25 mouse cellular contexts compared by ENCODE assay signal in the genomic region with DNA sequence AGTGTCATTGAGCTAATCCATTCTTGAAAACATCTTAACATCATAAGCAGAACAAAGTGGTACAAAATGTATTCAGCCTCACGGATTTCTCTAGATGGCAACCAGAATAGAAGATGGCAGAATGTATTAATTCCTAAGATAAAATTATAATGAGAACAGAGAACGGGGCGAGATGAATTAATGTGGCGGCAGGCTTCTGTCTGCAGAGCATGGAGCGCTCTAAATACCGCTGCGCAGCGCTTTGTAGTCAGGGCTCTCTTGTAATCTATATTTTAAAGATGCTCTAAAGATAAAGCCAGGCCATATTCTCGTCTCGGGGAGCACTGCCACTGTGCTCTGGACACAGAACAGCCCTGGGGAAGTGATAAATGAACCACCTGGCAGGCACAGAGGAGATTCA.
DNase-seq lines count a peak whose midpoint lies in the region; ATAC-seq and TF ChIP-seq lines count a peak whose summit lies in the region.
"Had no signal": no experiment of that assay in that cellular context is flagged by ENCODE, and none has a peak within 500 bp of the region (broad histone marks: within the 10 kb centered on the region; RNA-seq: fewer than 3 reads in every experiment).

No protein-coding gene starts in this region.

- no peak for DNase-seq in hindbrain, embryonic 10.5 days (ENCODE audit: low spot score)
- DNase-seq in midbrain, embryonic 10.5 days (ENCODE audit: low spot score), result no peak
- DNase-seq in forebrain, postnatal 0 days, result peak; percentile 46
- DNase-seq: adrenal gland, adult 2 months; cerebellum, adult 2 months; cerebellum, postnatal 25 days; embryo, embryonic 11 days; gastrocnemius, postnatal 36 days; heart, adult 2 months; kidney, adult 18-20 months; liver, postnatal 0 days; spleen, adult 18-20 months; thymus, postnatal 25 days had no signal

- no peak overlapping the region for H3K4me3 ChIP-seq in hindbrain, embryonic 13.5 days
- no peak overlapping the region for H3K4me3 ChIP-seq in hindbrain, embryonic 10.5 days
- 0 out of 2 replicates have a peak overlapping the region, but pooled peaks have one; percentile 0 for H3K4me3 ChIP-seq in midbrain, embryonic 13.5 days (replicated peaks)
- no peak overlapping the region for H3K4me3 ChIP-seq in midbrain, embryonic 10.5 days
- no peak overlapping the region for H3K4me3 ChIP-seq in forebrain, postnatal 0 days (ENCODE audit: low read depth, low read length)
- H3K4me3 ChIP-seq in midbrain, embryonic 15.5 days, result peak overlapping the region; percentile 3; the same call in 1 of the 2 replicates
- no peak overlapping the region for H3K4me3 ChIP-seq in heart, embryonic 11.5 days (ENCODE audit: low read depth, low read length)
- H3K4me3 ChIP-seq: embryonic facial prominence, embryonic 13.5 days; erythroblast, embryonic 14.5 days; heart, adult 2 months; limb, embryonic 12.5 days had no signal

- ATAC-seq in hindbrain, embryonic 13.5 days (ENCODE audit: low FRiP score), result no peak
- peak; percentile 62; the same call in 1 of the 2 replicates for ATAC-seq in midbrain, embryonic 13.5 days
- peak; percentile 81 for ATAC-seq in forebrain, postnatal 0 days
- ATAC-seq in midbrain, embryonic 15.5 days (replicated peaks), result peak; percentile 57
- no peak for ATAC-seq in erythroid progenitor cell, adult 5-6 weeks (replicated peaks; ENCODE audit: low FRiP score, poor library complexity, severe bottlenecking)
- ATAC-seq in heart, embryonic 11.5 days (replicated peaks; ENCODE audit: insufficient number of reproducible peaks, low FRiP score, low TSS enrichment), result no peak
- ATAC-seq: inflammation-experienced regulatory T-cells, adult 6 months; liver, postnatal 0 days; lung, postnatal 0 days had no signal

- peak overlapping the region; percentile 25 for H3K4me2 ChIP-seq in hindbrain, embryonic 13.5 days
- H3K4me2 ChIP-seq in midbrain, embryonic 13.5 days (replicated peaks), result peak overlapping the region; percentile 33
- H3K4me2 ChIP-seq in forebrain, postnatal 0 days (ENCODE audit: low read depth), result no peak overlapping the region
- H3K4me2 ChIP-seq in midbrain, embryonic 15.5 days, result peak overlapping the region; percentile 36
- H3K4me2 ChIP-seq in heart, embryonic 11.5 days, result no peak overlapping the region
- H3K4me2 ChIP-seq: embryonic facial prominence, embryonic 13.5 days; limb, embryonic 12.5 days; liver, embryonic 11.5 days had no signal

- 67% methylated on average over 10 of the region's 10 CpGs for WGBS in hindbrain, embryonic 13.5 days
- WGBS in hindbrain, embryonic 10.5 days, result 86% methylated on average over 10 of the region's 10 CpGs
- 34% methylated on average over 10 of the region's 10 CpGs for WGBS in midbrain, embryonic 13.5 days
- WGBS in midbrain, embryonic 10.5 days, result 85% methylated on average over 10 of the region's 10 CpGs
- 52% methylated on average over 10 of the region's 10 CpGs for WGBS in forebrain, postnatal 0 days
- 16% methylated on average over 10 of the region's 10 CpGs for WGBS in midbrain, embryonic 15.5 days
- 74% methylated on average over 10 of the region's 10 CpGs for WGBS in heart, embryonic 11.5 days (ENCODE audit: insufficient replicate concordance)

- H3K36me3 ChIP-seq in hindbrain, embryonic 13.5 days, result no peaks in the 10 kb centered on the region
- no peaks in the 10 kb centered on the region for H3K36me3 ChIP-seq in hindbrain, embryonic 10.5 days
- H3K36me3 ChIP-seq in midbrain, embryonic 13.5 days, result no peaks in the 10 kb centered on the region
- no peaks in the 10 kb centered on the region for H3K36me3 ChIP-seq in midbrain, embryonic 10.5 days
- no peaks in the 10 kb centered on the region for H3K36me3 ChIP-seq in forebrain, postnatal 0 days (ENCODE audit: insufficient read depth)
- H3K36me3 ChIP-seq in midbrain, embryonic 15.5 days (replicated peaks), result no peaks in the 10 kb centered on the region
- no peaks in the 10 kb centered on the region for H3K36me3 ChIP-seq in heart, embryonic 11.5 days (ENCODE audit: control insufficient read depth, insufficient read depth, low read length)
- H3K36me3 ChIP-seq: embryonic facial prominence, embryonic 13.5 days; limb, embryonic 12.5 days had no signal

- 0 out of 2 replicates have a peak overlapping the region, but pooled peaks have one; percentile 35 for H3K9ac ChIP-seq in hindbrain, embryonic 13.5 days
- no peak overlapping the region for H3K9ac ChIP-seq in midbrain, embryonic 13.5 days (replicated peaks)
- H3K9ac ChIP-seq in forebrain, postnatal 0 days, result no peak overlapping the region
- H3K9ac ChIP-seq in midbrain, embryonic 15.5 days, result no peak overlapping the region
- no peak overlapping the region for H3K9ac ChIP-seq in heart, embryonic 11.5 days (ENCODE audit: low read depth, low read length)
- H3K9ac ChIP-seq: embryonic facial prominence, embryonic 13.5 days; limb, embryonic 12.5 days; liver, postnatal 0 days had no signal

- peak overlapping the region; percentile 52 for H3K27ac ChIP-seq in hindbrain, embryonic 13.5 days
- no peak overlapping the region for H3K27ac ChIP-seq in hindbrain, embryonic 10.5 days
- peak overlapping the region; percentile 54 for H3K27ac ChIP-seq in midbrain, embryonic 13.5 days
- H3K27ac ChIP-seq in midbrain, embryonic 10.5 days (replicated peaks), result no peak overlapping the region
- H3K27ac ChIP-seq in forebrain, postnatal 0 days (ENCODE audit: low read depth, low read length), result peak overlapping the region; percentile 62
- H3K27ac ChIP-seq in midbrain, embryonic 15.5 days, result peak overlapping the region; percentile 43; the same call in 1 of the 2 replicates
- H3K27ac ChIP-seq in heart, embryonic 11.5 days (ENCODE audit: low read depth, low read length), result no peak overlapping the region
- H3K27ac ChIP-seq: embryonic facial prominence, embryonic 13.5 days; heart, adult 2 months; kidney, postnatal 0 days; limb, embryonic 12.5 days had no signal

- peaks cover 13% of the 10 kb centered on the region for H3K4me1 ChIP-seq in hindbrain, embryonic 13.5 days (replicated peaks)
- no peaks in the 10 kb centered on the region for H3K4me1 ChIP-seq in hindbrain, embryonic 10.5 days (replicated peaks)
- peaks cover 24% of the 10 kb centered on the region for H3K4me1 ChIP-seq in midbrain, embryonic 13.5 days (replicated peaks)
- peaks cover 4% of the 10 kb centered on the region; the same call in 1 of the 2 replicates for H3K4me1 ChIP-seq in midbrain, embryonic 10.5 days
- H3K4me1 ChIP-seq in forebrain, postnatal 0 days (ENCODE audit: insufficient read depth), result peaks cover 4% of the 10 kb centered on the region; the same call in 1 of the 2 replicates
- H3K4me1 ChIP-seq in midbrain, embryonic 15.5 days, result peaks cover 26% of the 10 kb centered on the region
- H3K4me1 ChIP-seq in heart, embryonic 11.5 days (ENCODE audit: control insufficient read depth, insufficient read depth, low read length), result no peaks in the 10 kb centered on the region
- H3K4me1 ChIP-seq: limb, embryonic 12.5 days had no signal

- H3K9me3 ChIP-seq in hindbrain, embryonic 13.5 days, result no peaks in the 10 kb centered on the region
- H3K9me3 ChIP-seq in hindbrain, embryonic 10.5 days, result no peaks in the 10 kb centered on the region
- H3K9me3 ChIP-seq in midbrain, embryonic 13.5 days, result no peaks in the 10 kb centered on the region
- 0 out of 2 replicates have a peak, but pooled peaks cover 3% of the 10 kb centered on the region for H3K9me3 ChIP-seq in midbrain, embryonic 10.5 days (replicated peaks)
- no peaks in the 10 kb centered on the region for H3K9me3 ChIP-seq in forebrain, postnatal 0 days (ENCODE audit: low read length)
- no peaks in the 10 kb centered on the region for H3K9me3 ChIP-seq in midbrain, embryonic 15.5 days
- H3K9me3 ChIP-seq in heart, embryonic 11.5 days (replicated peaks; ENCODE audit: control insufficient read depth, low read length), result no peaks in the 10 kb centered on the region

- H3K27me3 ChIP-seq in hindbrain, embryonic 13.5 days, result no peaks in the 10 kb centered on the region
- H3K27me3 ChIP-seq in hindbrain, embryonic 10.5 days (ENCODE audit: insufficient read depth, poor library complexity, severe bottlenecking), result no peaks in the 10 kb centered on the region
- H3K27me3 ChIP-seq in midbrain, embryonic 13.5 days, result no peaks in the 10 kb centered on the region
- H3K27me3 ChIP-seq in midbrain, embryonic 10.5 days (ENCODE audit: low read depth, poor library complexity, severe bottlenecking), result no peaks in the 10 kb centered on the region
- H3K27me3 ChIP-seq in forebrain, postnatal 0 days (ENCODE audit: insufficient read depth, low read length), result no peaks in the 10 kb centered on the region
- H3K27me3 ChIP-seq in midbrain, embryonic 15.5 days (replicated peaks), result no peaks in the 10 kb centered on the region
- H3K27me3 ChIP-seq in heart, embryonic 11.5 days (ENCODE audit: control insufficient read depth, insufficient read depth, low read length), result no peaks in the 10 kb centered on the region
- H3K27me3 ChIP-seq: embryonic facial prominence, embryonic 13.5 days; limb, embryonic 12.5 days had no signal

- TF ChIP-seq CTCF in forebrain, postnatal 0 days (IDR thresholded peaks at IDR 0.05; ENCODE audit: low read depth), result no peak

Comparison
In these comparisons a context has a peak if more than half of its experiments do, and no peak if none do; other contexts are left out.
1. H3K27ac ChIP-seq: peak in hindbrain, embryonic 13.5 days (single experiment), midbrain, embryonic 13.5 days (single experiment), forebrain, postnatal 0 days (single experiment) and midbrain, embryonic 15.5 days (single experiment); none in hindbrain, embryonic 10.5 days (single experiment), midbrain, embryonic 10.5 days (single experiment) and heart, embryonic 11.5 days (single experiment).
2. H3K4me3 ChIP-seq: peak in midbrain, embryonic 13.5 days (single experiment) and midbrain, embryonic 15.5 days (single experiment); none in hindbrain, embryonic 13.5 days (single experiment), hindbrain, embryonic 10.5 days (single experiment), midbrain, embryonic 10.5 days (single experiment), forebrain, postnatal 0 days (single experiment) and heart, embryonic 11.5 days (single experiment).
3. ATAC-seq: peak in midbrain, embryonic 13.5 days (single experiment), forebrain, postnatal 0 days (single experiment) and midbrain, embryonic 15.5 days (single experiment); none in hindbrain, embryonic 13.5 days (single experiment), erythroid progenitor cell, adult 5-6 weeks (single experiment) and heart, embryonic 11.5 days (single experiment).
4. H3K4me2 ChIP-seq: peak in hindbrain, embryonic 13.5 days (single experiment), midbrain, embryonic 13.5 days (single experiment) and midbrain, embryonic 15.5 days (single experiment); none in forebrain, postnatal 0 days (single experiment) and heart, embryonic 11.5 days (single experiment).